Mouse (Mus musculus): ENCODE measurements around the gene Socs3.
A peak's percentile ranks its signal among the peaks of the same experiment; 100 is the strongest.

Gene Socs3

DNA sequence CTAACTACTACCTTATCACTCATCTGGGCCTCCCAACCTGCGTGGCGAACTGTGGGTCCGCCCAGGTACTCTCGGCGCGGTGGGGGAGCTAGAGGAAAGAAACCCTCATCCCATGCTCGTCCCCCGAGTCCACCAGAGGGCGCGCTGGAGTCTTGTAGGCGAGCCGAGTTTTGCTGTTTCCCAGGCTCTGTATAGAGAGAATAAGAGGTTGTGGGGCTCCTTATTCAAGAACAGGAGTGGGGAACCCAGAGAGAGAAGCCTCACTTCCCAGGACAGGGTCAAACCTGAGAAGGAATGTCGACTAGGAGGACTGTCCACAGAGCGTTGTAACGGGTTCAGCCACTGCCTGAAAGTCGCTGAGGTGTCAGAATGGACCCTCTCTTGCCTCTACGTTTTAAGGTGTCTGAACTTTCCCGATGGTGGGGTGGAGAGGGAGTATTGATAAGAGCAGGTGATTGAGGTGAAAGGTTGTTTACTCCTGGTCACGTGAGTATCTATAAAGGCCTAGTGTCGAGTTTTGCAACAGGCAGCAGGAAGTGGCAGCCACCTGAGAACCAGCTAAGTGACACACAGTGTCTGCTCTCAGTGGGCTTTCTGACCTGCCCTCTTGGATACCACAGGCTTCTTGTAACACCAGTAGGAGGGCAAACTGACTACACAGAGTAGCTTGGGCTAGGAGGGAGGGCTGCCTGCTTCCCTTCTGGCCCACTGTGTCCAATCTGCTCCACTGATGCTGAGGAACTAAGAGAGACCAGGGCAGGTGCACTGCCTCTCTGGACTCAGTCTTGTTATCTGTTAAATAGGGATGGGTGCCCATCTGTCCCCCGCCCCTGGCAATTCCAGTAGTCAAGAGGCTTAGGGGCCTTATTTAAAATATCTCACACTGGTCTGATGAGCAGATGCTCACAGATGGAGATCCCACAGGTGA, at the start of gene Socs3:
Gene Socs3, minus strand, starts transcription at position 103 of the 928 bp plus-strand sequence.
- peak; percentile 85 for DNase-seq (ENCODE audit: low spot score)

DNA sequence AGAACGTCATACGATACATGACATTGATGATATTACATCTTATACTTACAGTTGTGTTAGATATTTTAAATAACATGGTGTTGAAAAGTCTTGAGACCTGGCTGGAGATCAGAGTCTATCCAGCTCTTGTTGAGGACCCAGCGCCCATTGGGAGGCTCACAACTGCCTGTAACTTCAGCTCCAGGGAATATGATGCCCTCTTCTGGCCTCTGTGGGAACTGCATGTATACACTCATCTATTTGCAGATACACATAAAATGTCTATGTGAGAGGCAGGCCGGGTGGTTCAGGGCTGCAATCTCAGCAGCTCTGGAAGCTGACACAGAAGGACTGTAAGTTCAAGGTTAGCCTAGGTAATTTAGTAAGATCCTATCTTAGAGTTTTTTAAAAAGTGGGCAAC, 48.5 kb upstream of the Socs3 start:
- peak; percentile 26 for DNase-seq (ENCODE audit: low spot score)

DNA sequence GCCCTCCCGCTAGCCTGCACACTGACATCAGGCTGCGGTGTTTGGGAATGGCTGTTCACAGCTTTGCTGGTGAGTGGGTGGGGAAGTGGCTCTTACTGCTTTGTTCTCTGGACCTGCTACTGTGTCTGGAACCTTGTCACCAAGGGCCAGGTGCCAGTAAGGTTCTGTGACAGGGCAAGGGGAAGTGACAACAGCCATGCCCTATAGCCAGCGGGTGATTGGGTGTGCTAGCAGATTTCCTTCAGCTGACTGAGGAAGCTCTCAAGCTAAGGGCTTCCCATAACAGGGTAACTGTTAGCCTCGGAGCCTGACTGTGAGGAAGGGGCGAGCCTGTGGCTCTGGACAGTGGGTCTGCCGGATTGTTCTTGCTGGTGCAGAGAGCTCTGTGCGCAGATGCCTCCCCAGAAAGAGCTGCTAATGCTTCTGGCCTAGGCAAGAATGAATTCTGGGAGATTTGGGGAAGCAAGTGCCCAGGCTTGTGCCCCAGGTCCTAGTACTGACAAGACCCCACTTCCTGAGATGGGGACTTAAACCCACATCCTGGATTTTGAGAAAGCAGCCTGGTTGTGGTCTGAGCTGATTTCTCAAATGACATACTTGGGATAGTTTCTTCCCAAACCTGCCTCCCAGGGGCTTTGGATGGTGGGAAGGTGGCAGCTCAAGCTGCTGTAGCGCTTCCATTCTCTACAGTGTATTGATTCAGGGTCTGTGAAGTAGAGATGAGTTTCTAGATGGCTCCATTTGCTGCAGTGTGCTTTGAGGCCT, 45.7 kb upstream of the Socs3 start:
- no peak for DNase-seq (ENCODE audit: low spot score)

DNA sequence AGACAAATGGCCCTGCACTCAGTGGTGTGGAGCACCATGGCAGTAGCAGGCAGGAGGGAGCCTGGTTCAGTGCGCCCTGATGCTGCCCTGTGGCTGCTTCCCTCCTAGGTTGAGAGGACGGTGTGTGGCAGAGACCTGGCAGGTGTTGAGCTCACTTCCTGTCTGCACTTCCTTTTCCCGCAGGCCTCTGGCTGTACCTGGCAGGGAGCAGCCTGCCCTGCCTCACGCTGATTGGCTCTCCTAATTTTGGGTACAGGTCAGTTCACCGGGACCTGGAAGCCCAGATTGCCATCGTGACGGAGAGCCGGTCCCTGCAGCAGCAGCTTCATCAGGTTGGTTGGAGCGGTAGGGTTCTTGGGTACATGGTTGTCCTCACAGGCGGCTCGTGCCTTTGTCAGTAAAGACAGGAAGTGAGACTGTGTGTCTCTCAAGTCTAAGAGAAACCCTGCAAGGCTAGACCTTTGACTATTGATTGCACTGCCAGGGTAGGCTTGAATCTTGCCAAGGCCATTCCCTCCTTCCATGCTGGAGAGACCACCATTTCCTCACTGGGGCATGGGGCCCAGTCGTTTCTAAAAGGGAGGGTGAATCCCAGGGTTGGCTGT, 44.6 kb upstream of the Socs3 start:
- peak; percentile 22 for DNase-seq (ENCODE audit: low spot score)

DNA sequence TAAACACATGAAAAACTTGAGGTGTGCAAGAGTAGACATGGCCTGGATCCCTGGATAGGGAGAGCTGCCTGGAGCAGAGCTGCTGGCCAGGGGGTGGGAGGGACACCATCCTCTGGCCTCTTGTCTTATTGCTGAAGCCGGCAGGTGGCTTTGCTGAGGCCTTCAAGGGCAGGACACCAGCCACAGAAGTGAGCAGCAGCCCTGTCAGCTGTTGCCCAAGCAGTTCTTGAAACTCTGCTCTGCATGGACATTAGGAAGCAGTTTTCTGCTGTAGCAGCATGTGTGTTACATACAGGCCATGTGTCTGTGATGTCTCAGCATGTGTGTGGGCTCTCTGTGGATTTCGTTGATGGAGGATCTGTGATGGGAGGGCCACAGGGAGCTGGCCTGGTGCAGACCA, 43.5 kb upstream of the Socs3 start:
- DNase-seq (ENCODE audit: low spot score) = no peak

DNA sequence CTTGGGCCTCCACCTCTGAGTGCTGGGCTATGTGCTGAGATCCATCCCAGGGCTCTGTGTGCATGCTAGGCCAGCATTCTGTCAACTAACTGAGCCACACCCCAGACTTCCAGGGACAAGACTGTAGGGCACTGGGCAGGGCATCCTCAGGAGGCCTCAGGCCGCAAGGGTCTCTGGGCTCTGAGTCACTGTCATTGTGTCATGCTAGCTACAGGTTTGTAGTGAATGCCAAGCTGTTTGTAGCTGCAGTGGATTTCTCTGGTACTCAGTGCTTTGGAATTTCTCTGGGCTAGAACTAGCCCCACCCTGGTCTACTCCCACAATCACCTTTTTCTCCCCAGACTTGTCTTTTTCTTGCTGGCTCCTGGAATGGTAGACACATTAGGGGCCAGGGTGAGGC, 42.7 kb upstream of the Socs3 start:
- no peak for DNase-seq (ENCODE audit: low spot score)

DNA sequence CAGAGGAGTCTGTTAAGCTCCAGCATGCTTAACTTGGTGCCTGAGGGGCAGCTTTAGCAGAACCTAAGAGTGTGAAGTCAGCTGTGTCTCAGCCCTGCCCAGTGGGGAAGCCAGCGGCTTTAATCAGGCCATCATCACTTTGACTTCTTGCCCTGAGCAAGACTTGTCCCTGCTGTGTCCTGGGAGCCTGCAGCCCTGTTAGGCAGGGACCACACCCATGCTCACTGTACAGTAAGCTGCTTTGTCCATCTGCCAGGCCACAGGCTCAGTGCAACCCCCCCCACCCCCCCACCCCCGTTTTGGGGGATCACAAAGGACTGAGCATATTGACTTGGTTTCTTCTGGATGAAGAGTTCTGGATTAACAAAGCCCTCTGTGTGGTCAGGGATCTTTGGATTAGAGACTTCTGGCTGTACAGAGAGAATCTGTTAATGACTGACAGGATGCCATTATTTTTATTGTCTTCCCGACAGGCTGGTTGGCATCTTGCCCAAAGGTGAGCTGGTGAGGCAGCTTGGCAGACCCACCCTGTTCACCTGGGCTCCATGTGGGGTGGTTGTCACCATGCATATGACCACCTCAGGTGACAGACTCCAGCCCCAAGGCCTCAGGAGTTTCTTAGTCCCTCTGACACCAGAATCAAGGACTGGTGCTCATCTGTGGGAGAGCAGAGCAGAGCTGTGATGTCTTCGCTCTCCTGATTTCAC, 40.2 kb upstream of the Socs3 start:
- DNase-seq (ENCODE audit: low spot score) = no peak

DNA sequence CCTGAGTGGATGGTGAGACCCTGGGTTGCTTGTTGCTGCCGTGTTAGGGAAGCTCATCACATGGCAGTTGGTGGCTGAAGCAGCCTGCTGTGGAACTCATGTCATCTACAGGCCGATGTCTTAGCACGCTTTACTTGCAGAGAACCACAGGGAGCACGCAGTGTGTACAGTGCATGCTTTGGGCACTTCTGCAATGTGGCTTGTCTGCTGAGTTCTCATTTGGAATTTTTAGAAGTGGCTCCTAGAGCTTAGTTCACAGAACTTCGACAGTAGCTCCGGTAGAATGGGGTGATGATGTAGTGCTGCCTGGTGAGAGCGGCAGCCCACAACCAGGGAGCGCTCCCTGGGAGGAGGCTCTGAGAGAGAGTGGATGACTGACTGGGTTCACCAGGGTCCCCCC, 39.0 kb upstream of the Socs3 start:
- no peak for DNase-seq (ENCODE audit: low spot score)

DNA sequence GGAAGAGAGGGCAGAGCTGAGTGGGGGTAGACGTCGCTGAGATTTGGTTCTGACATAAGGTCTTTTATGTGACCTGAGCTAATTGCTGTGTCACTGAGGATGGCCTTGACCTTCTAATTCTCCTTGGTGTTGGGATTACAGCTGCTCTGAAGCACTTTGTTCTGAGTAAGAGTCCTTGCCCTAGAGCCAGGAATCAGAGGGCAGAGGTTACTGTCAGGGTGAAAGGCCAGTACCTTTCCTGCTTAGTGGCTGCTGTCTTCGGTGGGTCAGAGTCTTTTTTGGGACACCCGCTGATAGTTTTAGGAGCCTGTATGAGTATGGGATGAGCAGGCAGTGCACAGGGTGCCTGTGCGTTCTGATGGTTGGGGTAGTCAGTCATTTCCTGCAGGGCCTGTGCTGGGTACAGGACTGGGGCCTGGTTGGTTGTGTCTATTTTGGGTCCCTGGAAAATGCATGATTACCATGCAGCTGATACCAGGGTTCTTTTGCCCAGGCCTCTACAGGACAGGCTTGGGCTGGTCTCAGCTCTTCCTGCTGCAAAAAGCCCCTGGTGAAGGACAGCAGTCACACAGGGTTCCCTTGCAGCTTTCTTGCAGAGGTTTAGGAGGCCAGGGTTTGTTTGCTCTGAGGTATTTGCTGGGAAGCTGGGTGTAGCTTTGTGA, 38.4 kb upstream of the Socs3 start:
- DNase-seq (ENCODE audit: low spot score) = no peak

DNA sequence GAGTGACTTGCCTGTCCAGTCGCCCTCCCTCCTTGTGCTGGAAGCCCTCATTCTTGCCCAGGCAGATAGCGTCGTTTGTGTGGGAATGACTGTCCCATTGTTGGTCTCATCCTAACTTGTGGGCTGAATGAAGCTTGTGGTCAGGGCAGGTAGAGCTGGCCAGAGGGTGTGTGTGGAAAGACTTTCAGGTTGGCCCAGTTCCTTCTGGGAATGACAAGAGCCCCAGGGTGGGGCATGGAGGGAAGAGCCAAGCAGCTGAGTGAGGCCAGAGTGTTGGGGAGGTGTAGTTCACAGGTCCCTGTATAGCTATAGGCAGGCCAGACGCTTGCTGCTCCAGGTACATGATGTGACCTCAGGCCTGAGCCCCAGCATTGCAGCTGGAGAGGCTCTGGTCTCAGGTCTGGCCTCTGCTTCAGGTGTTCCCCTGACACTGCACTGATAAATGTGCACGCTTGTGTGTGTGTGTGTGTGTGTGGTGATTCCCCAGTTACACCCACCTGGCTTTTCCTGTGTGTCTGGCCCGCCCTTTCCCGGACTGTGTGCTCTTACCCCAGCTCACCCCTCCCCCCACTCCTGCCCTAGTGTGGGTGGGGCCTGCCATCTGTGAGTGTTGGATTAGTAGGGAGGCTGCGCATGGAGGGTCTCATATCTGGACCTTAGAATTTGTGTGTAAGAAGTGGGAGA, 37.8 kb upstream of the Socs3 start:
- no peak for DNase-seq (ENCODE audit: low spot score)

DNA sequence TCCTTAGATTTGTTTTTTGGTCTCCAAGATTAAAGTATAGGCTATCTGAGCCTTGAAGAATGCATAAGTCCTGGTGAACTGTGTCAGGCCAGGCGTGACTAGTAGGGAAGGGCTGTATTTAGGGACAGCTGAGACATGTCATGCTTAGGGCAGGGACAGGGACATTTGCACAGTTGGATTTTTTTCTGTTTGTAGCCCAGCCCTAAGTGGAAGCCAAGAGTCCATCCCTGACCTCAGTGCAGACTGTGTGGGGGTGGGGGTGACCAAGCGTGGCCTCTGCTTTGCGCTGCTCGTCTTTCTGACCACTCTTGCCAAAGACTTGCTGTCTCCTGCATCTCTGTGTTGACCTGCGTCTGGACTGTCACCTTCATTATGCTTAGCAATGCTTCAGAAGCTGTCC, 34.4 kb upstream of the Socs3 start:
- no peak for DNase-seq (ENCODE audit: low spot score)

DNA sequence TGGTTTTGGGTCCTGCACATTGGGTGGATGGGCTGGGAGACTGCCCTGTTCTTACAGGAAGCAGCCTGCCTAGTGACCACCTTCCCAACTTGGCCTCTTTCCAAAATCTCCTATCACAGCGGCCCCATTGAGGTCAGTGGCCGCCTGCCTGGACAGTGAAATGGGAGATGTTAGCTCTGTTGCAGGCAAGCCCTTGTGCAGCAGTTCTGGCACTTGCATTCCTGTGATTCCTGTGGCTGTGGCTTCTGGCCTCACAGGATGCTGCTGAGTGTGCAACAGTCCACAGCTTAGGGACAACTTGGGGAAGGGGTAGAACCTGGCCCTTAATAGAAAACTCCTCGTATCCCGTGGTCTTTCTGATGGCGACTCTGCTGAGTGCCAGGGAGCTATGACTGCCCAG, 33.9 kb upstream of the Socs3 start:
- no peak for DNase-seq (ENCODE audit: low spot score)

DNA sequence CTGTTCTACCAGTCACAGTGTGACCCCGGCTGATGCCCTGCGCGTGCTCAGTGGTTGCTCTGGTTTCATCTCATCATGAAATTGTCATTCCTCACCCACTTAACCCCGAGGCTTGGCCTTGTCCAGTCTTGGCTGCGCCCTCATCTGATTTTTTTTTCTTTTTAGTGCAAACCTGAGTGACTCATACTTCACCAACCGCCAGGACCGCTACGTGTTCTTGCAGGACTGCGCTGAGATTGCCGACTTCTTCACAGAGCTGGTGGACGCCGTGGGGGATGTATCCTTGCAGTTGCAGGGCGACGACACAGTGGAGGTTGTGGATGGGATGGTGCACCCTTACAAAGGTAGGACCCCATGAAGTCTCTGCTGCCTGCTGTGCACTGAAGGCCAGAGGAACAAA, 33.3 kb upstream of the Socs3 start:
- DNase-seq (ENCODE audit: low spot score) = no peak

DNA sequence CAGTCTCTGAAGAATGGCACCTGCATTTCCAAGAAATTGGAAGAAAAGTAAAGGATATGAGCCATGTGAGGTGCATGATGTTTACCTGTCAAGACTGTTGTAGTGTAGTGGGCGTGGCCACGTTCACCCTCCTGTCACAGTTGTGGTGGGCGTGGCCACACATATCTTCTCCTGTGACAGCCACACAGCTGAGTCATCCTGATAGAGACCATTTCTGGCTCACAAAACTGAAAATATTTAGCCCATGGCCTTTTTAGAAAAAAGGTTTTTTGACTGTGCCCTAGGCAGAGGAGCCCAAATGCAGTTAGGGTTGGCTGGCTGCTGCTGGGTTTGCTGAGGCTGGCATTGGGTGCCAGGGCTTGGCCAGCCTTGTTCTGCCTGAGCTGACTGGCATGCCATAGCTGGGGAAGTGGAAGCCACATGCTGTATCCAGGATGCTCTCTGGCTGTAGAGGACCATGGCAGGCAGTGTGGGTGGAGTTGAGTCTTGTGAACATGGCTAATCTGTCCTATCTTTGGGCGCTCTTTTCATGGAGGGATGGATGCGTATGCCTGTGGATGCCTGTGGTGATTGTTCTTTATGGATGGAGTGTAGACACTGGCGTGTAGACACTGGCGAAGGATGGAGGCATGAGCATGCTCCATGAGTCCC, 30.8 kb upstream of the Socs3 start:
- peak; percentile 68 for DNase-seq (ENCODE audit: low spot score)

DNA sequence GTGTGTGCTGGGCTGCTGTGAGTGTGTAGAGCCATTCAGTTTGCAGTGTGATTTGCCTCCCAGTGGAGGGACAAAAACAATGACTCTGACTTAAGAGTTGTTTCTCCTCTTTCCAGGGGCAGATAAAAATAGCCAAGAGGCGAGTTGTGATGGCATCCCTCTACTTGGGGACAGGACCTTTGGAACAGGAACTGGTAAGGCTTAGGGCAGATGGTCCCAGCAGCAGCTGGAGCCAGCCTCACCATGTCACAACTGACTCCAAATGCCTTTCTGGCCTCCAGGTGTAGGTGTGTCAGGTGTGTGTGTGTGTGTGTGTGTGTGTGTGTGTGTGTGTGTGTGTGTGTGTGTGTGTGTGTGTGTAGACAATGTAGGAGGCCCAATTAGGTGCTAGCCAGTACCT, 30.2 kb upstream of the Socs3 start:
- DNase-seq (ENCODE audit: low spot score) = no peak

DNA sequence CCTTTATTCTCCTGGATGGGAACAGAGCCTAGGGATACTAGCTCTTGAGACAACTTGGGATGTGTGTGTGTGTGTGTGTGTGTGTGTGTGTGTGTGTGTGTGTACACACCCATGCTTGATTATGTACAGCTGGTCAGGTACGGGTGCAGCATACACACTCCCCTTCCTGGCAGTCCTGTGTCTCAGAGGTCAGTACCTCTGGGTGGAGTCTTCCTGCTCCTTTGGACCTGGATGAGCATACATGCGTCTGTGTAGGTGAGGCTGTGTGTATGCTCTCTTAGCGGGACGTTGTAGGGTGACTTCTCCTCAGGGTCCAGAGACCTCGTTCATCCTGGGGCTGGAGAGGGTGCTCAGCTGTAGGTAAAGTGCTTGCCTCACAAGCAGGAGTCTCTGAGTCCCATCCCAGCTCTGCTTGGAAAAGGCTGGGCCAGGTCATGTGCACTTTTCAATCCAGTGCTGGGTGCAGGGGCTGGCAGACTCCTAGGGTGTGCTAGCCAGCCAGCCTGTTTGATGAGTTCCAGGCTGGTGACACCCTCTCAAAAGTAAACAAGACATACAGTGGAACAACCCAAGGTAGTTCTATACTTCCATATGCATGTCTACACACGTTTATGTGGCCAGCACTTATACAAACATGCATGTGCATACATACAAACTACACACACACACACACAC, 29.6 kb upstream of the Socs3 start:
- DNase-seq (ENCODE audit: low spot score) = no peak

DNA sequence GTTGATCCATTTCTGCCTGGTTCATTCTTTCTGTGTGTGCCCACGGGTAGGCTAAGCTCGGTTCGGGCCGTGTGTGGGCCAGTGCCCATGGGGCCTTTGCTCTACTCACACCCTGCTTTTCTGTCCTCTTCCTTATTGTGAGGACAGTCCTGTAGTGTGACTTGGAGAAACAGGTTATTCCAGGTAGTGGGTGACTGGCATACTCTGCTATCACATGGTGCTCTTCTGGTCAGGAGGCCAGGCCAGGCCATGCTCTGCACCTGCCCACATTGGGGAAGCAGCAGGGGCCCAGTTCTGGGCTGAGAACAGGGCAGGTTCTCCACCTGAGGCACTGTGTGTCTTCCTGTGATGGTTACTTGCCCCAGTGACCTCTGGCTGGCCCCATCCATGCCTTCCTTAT, 28.5 kb upstream of the Socs3 start:
- DNase-seq (ENCODE audit: low spot score) = no peak

DNA sequence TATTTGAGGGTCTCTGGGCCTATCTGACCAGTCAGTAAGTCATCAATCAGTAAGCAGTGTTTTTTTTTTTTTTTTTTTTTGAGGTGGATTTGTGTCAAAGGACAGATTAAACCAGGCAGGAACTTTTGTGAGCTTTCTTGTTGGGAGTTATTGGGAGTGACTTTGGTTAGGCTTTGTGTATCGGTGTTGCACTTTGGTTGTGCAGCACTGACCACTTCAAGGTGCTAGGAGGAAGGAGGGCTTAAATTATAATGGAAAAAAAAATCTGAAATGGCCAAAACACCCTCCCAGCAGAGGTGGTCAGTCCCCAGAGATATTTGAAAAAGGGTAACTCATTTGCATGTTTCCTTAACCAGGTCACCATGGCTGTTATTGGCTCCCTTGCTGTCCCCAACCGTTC, 27.2 kb upstream of the Socs3 start:
- DNase-seq (ENCODE audit: low spot score) = no peak

DNA sequence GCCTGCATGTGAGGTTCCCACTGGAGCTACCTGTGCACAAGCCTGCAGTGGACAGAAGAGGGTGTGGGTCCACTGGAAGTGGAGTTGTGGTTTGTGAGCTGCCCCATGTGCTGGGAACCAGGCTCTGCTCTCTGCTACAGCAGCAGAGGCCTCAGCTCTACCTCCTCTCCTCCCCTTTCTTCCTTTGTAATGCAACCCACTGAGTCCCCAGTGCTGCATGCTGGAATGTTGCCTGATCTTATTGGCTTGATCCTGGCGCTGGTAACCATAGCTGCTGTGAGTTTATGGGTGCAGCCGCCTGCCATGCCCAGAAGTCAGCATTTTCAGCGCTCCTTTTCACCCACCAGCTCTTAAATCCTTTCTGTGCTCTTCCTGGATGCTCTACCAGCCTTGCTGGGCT, 26.2 kb upstream of the Socs3 start:
- DNase-seq (ENCODE audit: low spot score) = no peak

DNA sequence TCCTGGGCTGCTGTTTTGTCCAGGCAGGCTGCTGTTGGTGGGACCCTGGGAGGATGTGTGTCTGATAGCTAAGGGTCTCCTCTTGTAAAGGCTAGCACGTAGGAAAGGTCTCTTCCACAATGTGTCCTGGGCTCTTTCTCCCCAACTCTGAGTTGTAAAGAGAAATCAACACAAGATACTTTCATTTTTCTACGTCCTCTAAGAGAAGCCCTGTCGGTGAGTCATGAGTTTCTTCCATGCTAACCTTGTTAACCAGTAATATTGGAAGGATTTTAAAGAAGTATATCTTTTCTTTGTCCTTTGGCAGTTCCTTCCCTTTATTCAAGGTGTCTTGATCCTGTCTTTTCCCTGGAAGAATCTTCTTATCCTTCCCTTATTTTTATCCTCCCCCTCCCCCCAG, 25.8 kb upstream of the Socs3 start:
- no peak for DNase-seq (ENCODE audit: low spot score)

Data from spleen, adult 12 weeks (tissue).